Mouse (Mus musculus) gastrocnemius, adult 8-10 months (tissue): Measurements from ENCODE around the gene Baz2b. TPM values are rescaled to one million over a fixed set of nuclear protein-coding genes. Genes with fewer than 3 reads are reported as not detected.
A peak's percentile ranks its signal among the peaks of the same experiment; 100 is the strongest.

Experiments
- DNase-seq, 2 experiments: peaks; one replicate each; pipeline ENCODE4 v3.0.0; 2022; ENCODE audit warnings: low spot score in 2 of 2
- total RNA-seq, 4 experiments: library from RNA; stranded (reverse); gene quantifications; 2 replicates each; pipeline ENCODE4 v1.2.4; 2022

Baz2b gene
- total RNA-seq = 10 to 100 TPM; 26.3 to 36.8 (median 31.6) TPM

DNA sequence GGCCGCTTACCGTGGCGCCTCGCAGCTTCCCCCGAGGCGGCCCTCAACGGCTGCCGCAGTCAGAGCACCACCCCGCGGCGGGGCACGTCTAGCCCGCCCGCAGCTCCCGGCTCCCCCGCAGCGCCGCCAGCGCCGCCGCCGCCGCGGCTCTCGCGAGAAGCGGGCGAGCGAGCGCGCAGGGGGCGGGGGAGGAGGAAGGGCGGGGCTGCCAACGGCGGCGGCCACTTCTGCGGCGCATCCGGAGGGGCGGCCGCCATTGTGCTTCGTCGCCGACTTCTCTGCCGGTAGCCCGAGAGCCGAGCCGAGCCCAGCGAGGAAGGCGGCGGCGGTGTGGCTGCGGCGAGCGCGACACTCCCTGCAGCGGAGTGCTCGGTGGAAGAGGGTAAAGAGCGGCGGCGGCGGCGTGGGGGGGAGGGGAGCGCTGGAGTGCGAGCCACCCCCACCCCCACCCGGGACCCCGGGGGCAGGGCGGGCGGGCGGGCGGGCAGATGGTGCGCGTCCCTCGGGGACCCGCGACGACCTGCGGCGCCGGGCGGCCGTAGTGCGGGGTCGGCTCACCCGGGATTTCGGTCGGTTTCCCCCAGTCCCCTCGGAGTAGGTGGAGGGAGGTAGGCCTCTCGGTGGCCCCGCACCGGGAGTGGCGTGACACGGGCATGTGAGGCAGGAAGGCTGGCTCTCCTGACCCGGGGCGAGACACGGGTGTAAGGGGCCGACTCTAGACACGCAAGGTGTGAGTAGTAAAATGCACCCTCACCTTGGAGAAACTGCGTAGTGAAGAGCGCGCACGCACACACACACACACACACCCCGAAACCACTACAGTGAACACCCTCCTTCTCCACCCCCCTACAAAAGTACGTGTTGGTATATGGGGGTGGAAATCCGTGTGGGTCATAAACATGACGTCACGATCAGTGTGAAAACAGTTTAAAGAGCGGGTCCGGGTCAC, at the start of gene Baz2b, which contains the start of gene March7:
Gene Baz2b (minus strand): TSS at position 137 of the 949 bp plus-strand sequence.
Gene March7 (plus strand): TSS at position 185 of the 949 bp plus-strand sequence.
- DNase-seq = peak; percentile 74 to 83

DNA sequence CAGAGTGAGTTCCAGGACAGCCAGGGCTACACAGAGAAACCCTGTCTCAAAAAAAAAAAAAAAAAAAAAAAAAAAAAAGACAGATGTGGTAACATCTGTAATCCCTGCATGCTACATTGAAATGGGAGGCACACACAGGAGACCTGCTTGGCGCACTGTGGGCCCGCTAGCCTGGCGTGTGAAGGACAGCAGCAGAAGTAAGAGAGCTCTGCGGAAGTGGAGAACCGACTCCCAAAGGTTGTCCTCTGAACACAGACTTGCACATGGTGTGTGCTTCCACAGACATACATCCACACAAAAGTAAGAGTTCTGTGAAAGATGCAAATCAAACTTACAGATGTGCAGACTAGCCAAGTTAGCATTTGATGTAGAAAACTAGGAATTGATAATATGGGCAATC, 49.5 kb upstream of the Baz2b start:
- no peak for DNase-seq

DNA sequence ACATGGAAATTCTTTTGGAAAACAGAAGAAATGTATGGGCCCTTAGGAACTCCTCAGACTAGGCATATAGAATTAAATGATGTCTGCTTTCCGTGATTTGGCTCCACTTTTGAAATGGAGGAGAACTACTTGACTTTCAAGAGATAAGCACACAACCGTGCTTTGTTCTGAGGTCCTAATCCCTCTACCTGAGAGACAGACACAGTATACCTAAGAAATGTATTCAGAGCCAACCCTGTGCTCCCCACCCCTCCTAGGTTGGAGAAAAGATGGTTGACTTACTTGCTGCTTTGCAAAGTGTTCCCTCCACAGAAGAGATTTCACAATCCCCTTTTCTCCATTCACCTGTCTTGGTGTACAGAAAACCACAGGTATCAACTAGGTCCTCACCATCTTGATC, 47.1 kb upstream of the Baz2b start:
- DNase-seq = no peak

DNA sequence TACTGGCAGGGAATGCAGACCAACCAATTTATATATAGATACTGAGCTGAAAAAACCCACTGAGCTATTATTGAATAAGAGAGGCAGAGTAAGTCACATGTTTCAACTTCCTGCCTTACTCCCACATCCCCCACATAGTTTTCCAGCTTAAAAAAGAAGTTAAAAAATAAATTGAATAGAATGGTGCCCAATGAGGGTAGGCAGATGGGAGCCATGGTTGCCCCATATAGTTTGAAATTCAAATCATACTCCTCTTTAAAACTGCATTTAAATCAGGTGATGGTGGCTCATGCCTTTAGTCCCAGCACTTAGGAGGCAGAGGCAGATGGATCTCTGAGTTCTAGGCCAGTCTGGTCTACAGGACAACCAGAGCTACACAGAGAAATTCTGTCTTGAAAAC, 43.9 kb upstream of the Baz2b start:
- no peak for DNase-seq

DNA sequence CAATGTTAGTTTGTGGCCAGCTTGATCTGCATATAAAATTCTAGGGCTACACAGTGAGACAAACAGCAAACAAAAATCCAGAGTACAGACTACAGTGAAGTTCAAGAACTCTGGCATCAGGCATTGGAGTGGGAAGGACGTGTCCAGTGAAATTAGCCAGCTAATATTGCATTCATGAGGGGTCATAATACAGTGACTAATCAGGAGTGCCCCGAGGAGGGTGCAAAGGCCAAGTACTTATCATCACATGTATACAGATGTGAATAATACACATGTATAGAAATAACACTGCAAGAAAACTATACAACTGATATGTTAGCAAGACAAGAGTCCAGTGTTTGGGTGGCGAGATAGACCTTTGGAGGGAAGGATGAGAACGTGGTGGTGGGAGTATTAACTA, 43.1 kb upstream of the Baz2b start:
- DNase-seq = no peak

DNA sequence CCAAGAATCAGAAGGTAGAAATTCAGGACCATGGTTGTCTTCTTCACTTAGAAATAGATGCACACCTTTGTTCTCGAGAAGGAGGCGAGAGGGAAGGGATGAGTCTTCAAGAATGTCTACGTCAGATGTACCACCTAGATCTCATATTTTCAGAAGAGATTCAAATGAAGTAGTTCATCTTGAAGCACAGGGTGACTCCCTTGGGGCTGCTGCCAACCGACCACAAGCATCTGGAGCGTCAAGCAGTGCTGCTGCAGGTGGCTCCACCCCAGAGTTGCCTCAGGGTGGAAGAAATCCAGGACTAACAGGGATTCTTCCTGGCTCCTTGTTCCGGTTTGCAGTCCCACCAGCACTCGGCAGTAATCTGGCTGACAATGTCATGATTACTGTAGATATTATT, 24.9 kb upstream of the Baz2b start:
- DNase-seq = no peak

DNA sequence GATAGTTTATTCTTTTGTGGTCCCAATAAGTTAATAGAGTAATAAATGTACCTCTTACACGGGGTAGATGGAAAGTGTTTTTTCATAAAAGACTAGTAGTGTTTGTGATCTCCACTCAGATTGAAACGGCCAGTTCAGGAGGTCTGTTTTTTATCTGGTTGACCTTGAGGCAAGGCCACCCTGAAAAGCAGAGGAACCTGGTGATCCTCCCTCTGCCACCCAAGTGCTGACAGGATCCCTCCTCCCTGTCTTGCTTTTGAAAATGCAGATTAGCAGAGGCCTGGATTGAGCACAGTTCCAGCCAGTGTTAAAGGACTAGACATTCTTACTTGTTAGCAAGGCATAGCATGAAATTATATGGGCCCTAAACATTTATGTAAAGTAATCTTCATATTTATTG, 23.5 kb upstream of the Baz2b start:
- DNase-seq = no peak

DNA sequence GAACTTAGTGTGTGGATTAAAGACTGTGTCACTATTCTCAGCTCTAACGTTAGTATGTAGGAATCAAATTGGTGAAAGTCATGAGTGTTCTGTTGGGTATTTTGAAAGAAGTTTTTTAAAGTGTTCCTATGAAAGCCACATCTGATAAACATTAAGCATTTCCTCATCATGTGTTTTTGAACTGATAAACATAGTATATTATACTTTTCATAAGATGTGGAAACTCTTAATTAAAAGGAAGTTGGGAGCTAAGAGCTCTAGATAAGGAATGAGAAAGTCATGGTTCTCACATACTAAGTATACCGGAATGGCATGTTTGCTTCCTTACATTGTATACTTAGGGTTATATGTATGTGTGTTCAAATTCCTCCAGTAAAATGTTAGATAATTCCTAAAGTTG, 20.7 kb upstream of the Baz2b start:
- no peak for DNase-seq

DNA sequence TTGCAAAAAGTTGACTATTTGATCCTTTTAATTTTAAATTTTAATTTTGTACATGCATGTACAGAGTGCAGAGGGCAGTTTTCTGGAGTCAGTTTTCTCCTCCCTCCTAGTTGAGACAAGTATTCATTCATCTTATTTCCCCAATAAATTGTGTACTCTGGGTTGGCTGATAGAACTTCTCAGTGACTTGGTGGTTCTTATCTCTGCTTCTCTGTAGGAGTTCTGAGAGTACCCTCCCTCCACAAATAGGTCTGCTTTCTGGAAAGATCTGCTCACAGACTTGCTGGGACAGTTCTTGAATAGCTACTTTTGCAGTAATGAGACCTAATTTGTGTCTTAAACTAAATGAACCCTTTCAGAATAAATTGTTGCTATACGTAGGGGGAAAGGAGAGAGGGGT, 18.8 kb upstream of the Baz2b start:
- DNase-seq = no peak

DNA sequence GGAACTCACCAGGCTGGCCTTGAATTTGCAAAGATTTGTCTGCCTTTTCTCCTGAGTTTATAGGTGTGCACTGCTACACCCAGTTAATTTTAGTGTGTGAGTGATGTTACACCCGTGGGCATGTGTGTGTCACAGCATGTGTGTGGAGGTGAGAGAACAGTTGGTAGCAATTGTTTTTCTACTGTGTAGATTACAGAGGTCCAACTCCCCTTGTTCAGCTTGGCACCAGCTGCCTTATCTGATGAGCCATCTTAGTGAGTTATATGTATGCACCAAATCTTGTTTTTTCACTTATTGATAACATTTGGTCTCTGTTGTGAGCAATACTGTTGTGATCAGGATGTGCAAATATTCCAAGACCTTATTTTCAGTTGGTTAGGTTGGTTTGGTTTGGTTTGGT, 13.8 kb upstream of the Baz2b start:
- no peak for DNase-seq

DNA sequence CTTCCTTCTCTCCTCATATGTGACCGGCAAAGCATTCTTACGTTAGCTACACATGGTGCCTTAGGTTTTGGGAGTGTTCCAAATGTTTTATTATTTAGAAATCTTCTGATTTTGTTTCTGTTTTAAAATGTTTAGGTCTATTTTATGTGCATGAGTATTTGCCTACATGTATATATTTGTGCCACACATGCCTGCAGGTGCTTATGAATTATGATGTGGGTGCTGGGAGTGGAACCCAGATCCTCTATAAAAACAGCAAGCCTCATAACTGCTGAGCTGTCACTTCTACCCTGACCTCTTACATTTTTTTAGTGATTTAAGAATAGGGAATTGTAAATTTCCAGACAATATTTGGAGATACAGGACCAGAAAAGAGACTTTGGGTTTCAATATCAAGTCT, 12.3 kb upstream of the Baz2b start:
- DNase-seq = no peak

DNA sequence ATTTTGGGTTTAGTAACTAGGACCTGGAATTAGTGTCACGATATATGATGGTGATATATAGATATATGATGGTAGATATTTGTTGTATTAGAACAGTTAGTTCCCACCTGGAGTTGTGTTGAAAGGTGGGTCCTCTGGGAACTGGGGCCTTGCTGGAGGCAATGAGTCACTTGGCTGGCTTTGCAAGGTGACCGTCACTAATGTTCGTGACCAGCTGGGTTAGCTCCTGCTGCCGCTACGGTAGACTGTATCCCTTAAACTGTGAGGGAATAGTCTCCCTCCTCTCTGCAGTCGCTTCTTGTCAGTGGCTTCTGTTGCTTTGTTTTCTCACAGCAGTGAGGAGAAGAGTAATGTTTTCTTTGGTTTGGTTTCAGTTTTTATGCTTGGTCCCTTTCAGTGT, 11.6 kb upstream of the Baz2b start:
- DNase-seq = no peak

DNA sequence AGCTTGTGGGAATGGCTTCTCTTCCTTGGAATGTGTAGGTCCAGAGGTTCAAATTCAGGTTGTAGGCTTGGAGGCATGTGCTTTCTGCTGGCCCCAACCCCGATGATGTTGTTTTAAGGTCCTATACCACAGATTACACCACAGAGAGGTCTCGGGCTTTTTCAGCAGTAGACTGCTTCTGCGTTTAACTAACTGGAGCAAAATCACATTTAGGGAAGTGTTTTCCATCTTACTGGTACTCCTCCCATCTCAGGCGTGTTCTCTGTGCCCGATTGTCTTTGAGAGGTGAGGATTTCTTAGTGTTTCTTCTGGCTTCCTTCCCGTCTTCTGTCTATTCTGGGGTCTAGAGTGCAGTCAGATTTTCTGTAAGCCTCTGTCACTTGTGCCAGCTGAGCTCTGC, 8.0 kb upstream of the Baz2b start:
- no peak for DNase-seq

DNA sequence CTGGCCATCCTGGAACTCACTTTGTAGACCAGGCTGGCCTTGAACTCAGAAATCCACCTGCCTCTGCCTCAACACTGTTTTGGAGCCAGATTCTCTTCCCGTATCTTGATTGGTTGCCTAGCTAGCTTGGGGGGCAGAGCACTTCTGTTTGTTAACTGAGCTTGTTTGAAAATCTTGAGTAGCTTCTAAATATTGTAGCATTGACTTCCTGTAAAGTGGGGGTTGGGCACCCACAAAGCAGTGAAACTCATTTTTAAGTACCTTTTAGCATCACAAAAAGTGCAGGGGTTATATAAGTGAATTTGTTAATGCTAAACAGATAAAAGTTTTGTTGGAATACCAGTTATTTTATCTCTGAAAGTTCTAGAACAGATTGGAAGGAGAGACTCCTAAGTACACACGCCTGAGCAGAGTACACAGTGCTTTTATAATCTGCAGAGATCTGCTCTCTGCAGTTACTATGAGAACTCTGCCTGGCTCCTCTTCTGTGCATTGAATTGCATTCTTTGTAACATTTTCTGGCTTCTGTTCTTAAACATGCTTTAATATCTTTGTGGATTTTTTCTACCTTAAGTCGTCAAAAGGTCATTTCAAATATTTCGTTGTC, 7.0 kb upstream of the Baz2b start:
- no peak for DNase-seq

DNA sequence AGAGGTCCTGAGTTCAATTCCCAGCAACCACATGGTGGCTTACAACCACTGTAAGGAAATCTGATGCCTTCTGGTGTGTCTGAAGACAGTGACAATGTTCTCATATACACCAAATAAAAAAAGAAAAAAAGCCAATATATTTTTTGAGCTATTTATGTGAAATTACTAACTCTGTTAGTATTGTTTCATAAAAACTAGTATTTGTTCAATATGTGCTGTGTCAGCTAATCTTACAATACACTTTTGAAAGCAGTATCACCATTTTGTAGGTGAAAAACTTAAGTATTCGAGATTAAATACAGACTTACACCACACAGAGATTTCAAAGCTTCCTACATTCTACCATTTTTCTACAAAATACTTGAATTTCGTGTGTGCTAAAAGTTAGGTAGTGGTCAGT, 5.0 kb upstream of the Baz2b start:
- no peak for DNase-seq

DNA sequence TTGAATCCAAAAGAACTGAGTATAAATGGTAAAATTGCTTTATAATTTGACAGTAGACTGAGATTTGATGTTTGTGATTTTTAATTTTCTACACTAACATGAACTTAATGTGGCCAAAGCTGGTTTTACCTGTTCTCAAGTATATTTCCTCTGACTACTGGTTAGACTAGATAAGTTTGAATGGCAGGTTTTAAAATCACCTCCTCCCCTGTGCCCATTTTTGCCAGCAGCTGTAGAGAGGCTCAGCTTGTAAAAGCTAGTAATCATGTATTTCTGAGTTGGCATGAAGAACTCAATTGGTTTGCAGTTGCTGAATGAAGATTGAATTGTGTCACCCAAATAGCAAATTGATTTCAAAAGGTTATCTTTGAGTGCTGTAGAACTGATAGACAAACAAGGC, 2.8 kb upstream of the Baz2b start:
- DNase-seq = no peak

DNA sequence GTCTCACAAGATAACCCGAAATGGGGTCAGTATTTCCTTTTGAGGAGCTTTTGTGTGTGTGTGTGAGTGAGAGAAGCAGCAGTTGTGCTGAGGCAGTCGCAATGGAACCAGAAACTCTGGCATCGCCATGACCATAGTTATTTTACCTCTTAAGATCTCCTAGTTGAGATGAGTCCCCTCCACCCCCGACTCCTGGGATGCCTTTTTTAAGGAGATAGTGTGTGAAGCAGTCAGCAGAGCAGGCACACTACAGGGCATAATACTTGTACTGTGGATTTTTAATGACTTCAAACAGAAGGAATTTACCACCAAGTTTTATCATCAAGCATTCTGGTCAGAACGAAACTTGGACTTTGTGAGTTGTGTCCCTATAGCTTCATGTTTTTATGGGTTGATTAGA, 1.2 kb upstream of the Baz2b start:
- no peak for DNase-seq

DNA sequence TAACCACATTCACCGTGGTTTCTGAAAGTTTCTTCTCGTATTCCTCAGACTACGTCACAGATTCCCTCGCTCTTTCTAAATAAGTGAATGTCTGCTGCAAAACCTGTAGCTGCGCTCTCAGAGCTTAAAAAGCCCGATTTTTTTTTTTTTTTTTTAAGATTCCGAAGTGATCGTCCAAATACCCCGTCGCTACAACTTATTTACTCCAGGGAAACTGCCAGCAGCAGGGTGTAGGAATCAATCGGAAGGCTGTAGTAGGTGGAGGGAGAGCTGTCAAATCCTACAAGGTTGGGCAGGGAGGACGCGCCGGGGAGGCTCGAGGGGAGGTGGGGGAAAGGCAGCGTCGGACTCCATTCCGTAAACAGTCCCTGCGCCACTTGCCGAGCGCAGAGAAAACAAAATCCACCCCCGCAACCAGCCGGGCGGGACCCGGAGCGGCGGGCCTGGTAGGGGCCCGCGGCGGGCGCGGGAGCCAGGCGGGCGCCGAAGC, 472 bp downstream of the Baz2b start:
- DNase-seq = peak; percentile 15 to 23

DNA sequence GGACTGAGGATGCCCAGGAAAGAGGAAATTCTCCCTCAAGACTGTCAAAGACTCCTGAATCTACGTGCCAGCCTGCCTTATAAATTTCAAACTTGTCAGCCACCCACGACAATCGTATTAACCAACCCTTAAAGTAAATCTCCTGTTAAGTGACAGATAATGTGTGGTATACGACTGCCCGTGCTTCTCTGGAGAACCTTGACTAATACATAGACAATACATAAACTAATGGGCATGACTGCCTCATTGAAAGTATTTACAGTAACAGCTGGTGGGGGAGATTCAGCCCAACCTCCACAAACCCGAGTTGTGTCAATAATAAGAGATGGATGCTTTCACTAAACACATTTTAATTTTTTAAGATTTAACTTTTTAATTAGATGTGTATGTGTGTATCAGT, 3.8 kb downstream of the Baz2b start:
- DNase-seq = no peak

DNA sequence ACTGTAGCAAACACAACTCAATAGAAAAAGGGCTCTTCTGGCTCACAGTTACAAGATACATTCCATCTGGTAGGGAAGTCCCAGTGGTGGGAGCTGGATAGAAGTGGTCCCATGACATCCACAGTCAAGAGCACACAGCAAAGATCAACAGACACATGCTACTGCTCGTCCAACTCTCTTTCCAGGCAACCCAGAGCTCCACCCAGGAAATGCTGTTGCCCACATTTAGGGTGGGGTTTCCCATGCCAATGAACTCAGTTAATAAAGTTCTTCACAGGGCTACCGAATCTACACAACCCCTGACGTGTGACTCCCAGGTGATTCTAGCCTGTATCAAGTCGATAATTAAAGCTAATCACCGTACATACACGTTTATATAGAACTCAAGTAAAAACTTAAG, 5.5 kb downstream of the Baz2b start:
- DNase-seq = no peak

DNA sequence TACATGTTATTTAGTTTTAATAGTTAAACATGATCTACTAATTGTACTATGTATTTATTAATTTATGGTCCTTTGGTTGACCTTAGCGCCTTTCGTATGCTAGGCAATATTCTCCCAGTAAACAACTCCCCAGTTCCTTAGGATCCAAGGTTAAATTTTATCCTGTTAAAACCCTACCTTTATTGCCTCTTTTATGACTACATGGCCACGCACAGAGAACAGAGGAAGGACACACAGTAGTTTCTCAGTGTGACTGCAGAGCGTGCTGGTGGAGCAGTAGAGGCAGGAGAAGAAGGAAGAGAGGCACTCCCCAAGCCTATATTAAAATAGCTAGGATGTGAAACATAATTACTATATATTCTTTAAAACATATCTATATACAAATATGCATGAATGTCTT, 5.9 kb downstream of the Baz2b start:
- no peak for DNase-seq

DNA sequence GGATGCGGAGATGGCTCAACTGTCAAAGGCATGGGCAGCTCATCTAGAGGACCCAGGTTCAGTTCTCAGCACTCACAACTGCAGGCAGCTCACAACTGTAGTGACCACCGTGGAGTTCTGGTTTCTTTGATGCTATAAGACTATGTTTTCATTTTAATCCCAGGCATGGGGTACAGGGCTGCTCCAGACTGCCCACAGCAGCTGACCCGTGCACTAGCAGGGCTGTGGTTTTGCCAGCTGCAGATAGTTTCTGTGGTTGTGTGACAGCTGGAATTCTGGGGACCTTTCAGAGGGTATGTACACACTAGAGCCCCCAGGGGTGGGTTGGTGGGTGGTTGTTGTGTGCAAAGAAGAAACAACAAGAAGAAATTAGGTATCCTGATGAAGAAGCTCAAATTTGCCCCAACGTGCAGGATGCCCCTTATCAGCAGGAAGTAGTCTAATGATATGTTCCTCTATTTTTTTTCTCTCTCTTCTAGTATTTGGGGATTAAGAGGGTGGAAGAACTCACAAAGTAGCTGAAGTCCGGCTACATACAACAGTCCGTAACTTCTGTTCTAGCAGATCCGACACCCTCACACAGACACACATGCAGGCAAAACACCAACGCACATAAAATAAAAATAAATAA, 6.6 kb downstream of the Baz2b start:
- DNase-seq = no peak
